Mouse (Mus musculus): ENCODE results near the gene Olfr733. TPM values are rescaled to one million over a fixed set of nuclear protein-coding genes. Genes with fewer than 3 reads are reported as not detected.

Gene Olfr733
- polyA plus RNA-seq (2016; fragmentation: Nextera tagmentation; extraction: Ambion mirVana) = not detected in 2 replicates

DNA sequence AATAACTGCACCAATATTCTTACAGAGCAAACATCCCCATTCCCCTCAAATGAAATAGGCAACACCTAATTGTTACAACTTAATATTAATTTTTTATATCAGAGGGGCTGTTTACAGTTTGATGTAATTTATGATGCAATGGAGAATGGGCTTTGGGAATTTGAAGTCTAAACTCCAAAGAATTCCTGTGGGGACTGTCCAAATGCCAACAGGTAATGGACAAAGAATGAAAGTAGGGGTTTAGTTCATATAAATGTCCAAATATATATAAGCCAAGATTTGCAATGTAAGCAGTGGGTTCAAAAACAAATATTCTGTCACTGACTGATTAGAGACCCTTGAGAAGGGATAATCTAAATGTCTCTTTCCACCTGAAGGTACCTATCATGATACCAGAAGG is at the start of gene Olfr733:
Olfr733 (minus strand) TSS at position 101 of the 400 bp plus-strand sequence.
- Histone ChIP-seq H3K4me3 (no peak within 1 kb of the TSS), H3K4me1 (replicated peaks) (no peaks in the 10 kb centered on the region), H3K27me3 (ENCODE audit: insufficient read depth, poor library complexity, severe bottlenecking) (no peaks in the 10 kb centered on the region), H3K36me3 (no peaks in the 10 kb centered on the region), H3K27ac (no peak within 1 kb of the TSS), H3K9me3 (no peaks in the 10 kb centered on the region)
- DNase-seq (ENCODE audit: low spot score) = no peak

DNA sequence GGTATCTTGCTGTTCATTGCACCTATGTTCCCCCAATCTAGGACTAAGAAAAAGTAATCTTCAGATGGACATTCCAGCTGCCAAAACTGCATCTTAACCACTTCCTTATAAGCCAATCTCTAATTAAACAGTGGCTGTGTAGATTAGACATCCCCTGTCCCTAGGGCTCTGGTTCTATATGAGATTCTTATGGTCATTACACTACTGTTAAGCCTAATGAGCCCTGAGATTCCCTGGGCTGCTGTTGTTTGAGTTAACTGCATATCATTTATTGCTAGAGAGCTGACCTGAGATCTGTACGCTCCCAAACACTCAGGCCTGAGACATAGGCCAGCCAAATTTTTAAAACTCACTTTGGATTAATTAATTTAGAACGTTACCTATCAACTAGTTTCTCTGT is 47.5 kb upstream of the Olfr733 start, which contains the start of gene Olfr735:
Olfr735 (minus strand) TSS at position 77 of the 400 bp plus-strand sequence.
- DNase-seq (ENCODE audit: low spot score) = no peak
- no peaks in the 10 kb centered on the region for H3K36me3 ChIP-seq
- no peaks in the 10 kb centered on the region for H3K9me3 ChIP-seq
- no peak within 1 kb of the TSS for H3K27ac ChIP-seq
- no peaks in the 10 kb centered on the region for H3K27me3 ChIP-seq (ENCODE audit: insufficient read depth, poor library complexity, severe bottlenecking)
- WGBS = 90% methylated on average over 2 of the region's 2 CpGs
- no peak within 1 kb of the TSS for H3K4me3 ChIP-seq
- no peaks in the 10 kb centered on the region for H3K4me1 ChIP-seq (replicated peaks)

GRCm38 (mm10) chr14:50326661-50327060 is 25.3 kb upstream of the Olfr733 start, which contains the start of gene Olfr734:
Gene Olfr734 (minus strand): TSS chr14:50326761.
- H3K27me3 ChIP-seq (ENCODE audit: insufficient read depth, poor library complexity, severe bottlenecking) = no peaks in the 10 kb centered on the region

GRCm38 (mm10) chr14:50284106-50284505 is 17.2 kb downstream of the Olfr733 start, which contains the start of gene Olfr732:
Gene Olfr732 (minus strand): TSS chr14:50284206.
- no peaks in the 10 kb centered on the region for H3K27me3 ChIP-seq (ENCODE audit: insufficient read depth, poor library complexity, severe bottlenecking)
- H3K36me3 ChIP-seq = no peaks in the 10 kb centered on the region
- H3K27ac ChIP-seq = no peak within 1 kb of the TSS
- H3K9me3 ChIP-seq = no peaks in the 10 kb centered on the region
- WGBS = 94% methylated on average over 1 of the region's 1 CpGs
- DNase-seq (ENCODE audit: low spot score) = no peak
- H3K4me3 ChIP-seq = no peak within 1 kb of the TSS
- H3K4me1 ChIP-seq (replicated peaks) = no peaks in the 10 kb centered on the region

More at GRCm38 (mm10) chr14:50326661-50327060, 25.3 kb upstream of the Olfr733 start, which contains the start of gene Olfr734:
- WGBS = 70% methylated on average over 1 of the region's 1 CpGs
- no peak for DNase-seq (ENCODE audit: low spot score)
- H3K9me3 ChIP-seq = no peaks in the 10 kb centered on the region
- no peaks in the 10 kb centered on the region for H3K36me3 ChIP-seq
- no peaks in the 10 kb centered on the region for H3K4me1 ChIP-seq (replicated peaks)
- no peak within 1 kb of the TSS for H3K4me3 ChIP-seq
- no peak within 1 kb of the TSS for H3K27ac ChIP-seq

Other genes starting within 250 kb of the Olfr733 start
- gene Olfr726, start 210.6 kb downstream of the Olfr733 start, polyA plus RNA-seq (2016; fragmentation: Nextera tagmentation; extraction: Ambion mirVana) = not detected in 2 replicates
- gene Olfr727, start 178.3 kb downstream of the Olfr733 start, polyA plus RNA-seq (2016; fragmentation: Nextera tagmentation; extraction: Ambion mirVana) = not detected in 2 replicates
- gene Olfr728, start 158.8 kb downstream of the Olfr733 start, polyA plus RNA-seq (2016; fragmentation: Nextera tagmentation; extraction: Ambion mirVana) = not detected in 2 replicates
- gene Olfr729, start 148.6 kb downstream of the Olfr733 start, polyA plus RNA-seq (2016; fragmentation: Nextera tagmentation; extraction: Ambion mirVana) = 0.04 TPM in 1 of 2 replicates, not detected in the other
- gene Olfr730, start 113.3 kb downstream of the Olfr733 start, polyA plus RNA-seq (2016; fragmentation: Nextera tagmentation; extraction: Ambion mirVana) = not detected in 2 replicates
- gene Olfr731, start 59.7 kb downstream of the Olfr733 start, polyA plus RNA-seq (2016; fragmentation: Nextera tagmentation; extraction: Ambion mirVana) = not detected in 2 replicates
- gene Olfr732, start 17.3 kb downstream of the Olfr733 start, polyA plus RNA-seq (2016; fragmentation: Nextera tagmentation; extraction: Ambion mirVana) = not detected in 2 replicates
- gene Olfr734, start 25.2 kb upstream of the Olfr733 start, polyA plus RNA-seq (2016; fragmentation: Nextera tagmentation; extraction: Ambion mirVana) = not detected in 2 replicates
- not detected in 2 replicates for gene Olfr735, start 47.4 kb upstream of the Olfr733 start, polyA plus RNA-seq (2016; fragmentation: Nextera tagmentation; extraction: Ambion mirVana)
- not detected in 2 replicates for gene Tlr11, start 56.4 kb upstream of the Olfr733 start, polyA plus RNA-seq (2016; fragmentation: Nextera tagmentation; extraction: Ambion mirVana)
- not detected in 2 replicates for gene Olfr736, start 79.6 kb upstream of the Olfr733 start, polyA plus RNA-seq (2016; fragmentation: Nextera tagmentation; extraction: Ambion mirVana)
- not detected in 2 replicates for gene Olfr738, start 106.0 kb upstream of the Olfr733 start, polyA plus RNA-seq (2016; fragmentation: Nextera tagmentation; extraction: Ambion mirVana)
- not detected in 2 replicates for gene Olfr739, start 117.1 kb upstream of the Olfr733 start, polyA plus RNA-seq (2016; fragmentation: Nextera tagmentation; extraction: Ambion mirVana)
- gene Olfr740, start 144.0 kb upstream of the Olfr733 start, polyA plus RNA-seq (2016; fragmentation: Nextera tagmentation; extraction: Ambion mirVana) = not detected in 2 replicates
- not detected in 2 replicates for gene Olfr741, start 171.2 kb upstream of the Olfr733 start, polyA plus RNA-seq (2016; fragmentation: Nextera tagmentation; extraction: Ambion mirVana)
- gene Olfr742, start 202.1 kb upstream of the Olfr733 start, polyA plus RNA-seq (2016; fragmentation: Nextera tagmentation; extraction: Ambion mirVana) = not detected in 2 replicates
- not detected in 2 replicates for gene Olfr743, start 220.3 kb upstream of the Olfr733 start, polyA plus RNA-seq (2016; fragmentation: Nextera tagmentation; extraction: Ambion mirVana)

Measured in hindbrain, embryonic 10.5 days (tissue).